Mouse (Mus musculus) kidney, adult 8-10 months (tissue): ENCODE data around the gene Ppm1d.
A peak's percentile ranks its signal among the peaks of the same experiment; 100 is the strongest.

Experiments
- DNase-seq, 2 experiments: peaks; one replicate each; pipeline ENCODE4 v3.0.0; 2022

The Ppm1d gene

DNA sequence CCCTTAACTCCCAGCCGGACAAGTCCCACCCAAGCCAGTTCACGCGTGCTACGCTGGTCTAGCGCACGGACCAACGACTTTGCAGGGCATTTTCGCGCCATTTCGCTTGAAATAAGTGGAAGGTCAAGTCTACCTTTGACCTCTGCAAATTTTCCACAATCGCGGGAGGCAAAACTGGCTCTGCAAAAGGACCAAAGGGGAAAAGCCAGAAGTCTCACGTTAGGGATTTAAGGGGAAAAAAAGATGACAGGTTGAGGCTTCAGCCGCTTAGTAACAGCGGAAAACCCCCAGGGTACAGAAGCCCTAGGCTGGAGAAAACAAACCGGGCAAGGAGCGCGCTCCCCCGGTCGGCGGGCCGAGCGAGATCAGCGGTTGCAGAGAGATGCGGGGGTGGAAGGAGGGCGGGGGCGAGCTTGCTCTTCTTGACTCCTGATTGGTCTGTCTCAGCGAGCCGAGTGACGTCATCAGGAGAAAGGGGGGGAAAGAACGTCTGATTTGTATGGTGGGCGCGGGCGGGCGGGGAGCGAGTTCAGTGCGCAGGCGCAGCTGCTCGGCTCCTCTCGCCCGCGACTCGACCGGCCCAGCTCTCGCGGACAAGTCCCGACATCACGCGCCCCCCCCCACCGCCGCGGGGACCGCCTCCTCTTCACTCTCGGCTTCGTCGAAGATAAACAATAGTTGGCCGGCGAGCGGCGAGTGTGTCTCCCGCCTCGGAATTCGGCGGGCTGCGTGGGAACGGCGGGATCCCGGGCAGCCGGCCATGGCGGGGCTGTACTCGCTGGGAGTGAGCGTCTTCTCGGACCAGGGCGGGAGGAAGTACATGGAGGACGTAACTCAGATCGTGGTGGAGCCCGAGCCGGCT, at the start of gene Ppm1d:
Gene Ppm1d, plus strand, starts transcription at position 532 of the 862 bp plus-strand sequence.
- peak; percentile 97 for DNase-seq

DNA sequence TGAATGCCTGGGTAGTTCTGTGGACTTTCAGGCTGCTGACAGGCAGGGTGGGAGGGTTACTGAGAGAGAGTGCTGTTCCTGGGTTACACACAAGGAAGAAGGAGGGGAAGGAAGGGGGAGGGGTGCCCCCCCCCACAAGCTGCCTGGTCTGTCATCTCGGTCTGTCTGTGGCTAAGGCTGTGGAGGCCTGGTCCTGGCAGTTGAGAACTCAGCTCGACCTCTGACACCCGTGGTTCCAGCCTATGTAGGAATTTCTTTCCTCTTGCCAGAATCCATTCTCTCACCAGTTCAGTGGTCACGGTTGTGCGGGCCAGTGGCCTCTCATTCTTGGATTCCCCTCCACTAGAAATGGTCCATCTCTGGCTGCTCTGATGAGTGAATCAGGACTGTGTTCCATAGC, 46.4 kb upstream of the Ppm1d start:
- DNase-seq, result peak; percentile 13 to 37

- DNase-seq, result no peak
These were observed 43.7 kb upstream of the Ppm1d start for GRCm38 (mm10) chr11:85267393-85267792.

DNA sequence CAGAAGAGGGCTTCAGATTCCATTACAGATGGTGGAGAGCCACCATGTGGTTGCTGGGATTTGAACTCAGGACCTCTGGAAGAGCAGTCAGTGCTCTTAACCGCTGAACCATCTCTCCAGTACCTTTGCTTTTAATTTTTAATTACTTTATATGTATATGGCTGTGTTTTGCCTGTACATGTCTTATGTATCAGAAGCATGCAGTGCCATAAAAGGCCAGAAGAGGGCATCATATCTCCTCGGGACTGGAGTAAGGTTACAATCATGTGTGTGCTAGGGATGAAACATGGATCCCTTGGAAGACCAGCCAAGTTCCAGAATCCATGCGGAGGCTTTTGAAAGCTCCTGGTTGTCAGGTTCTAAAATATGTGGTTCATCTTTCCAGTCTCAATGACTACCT, 40.4 kb upstream of the Ppm1d start:
- DNase-seq, result peak; percentile 43 to 73

DNA sequence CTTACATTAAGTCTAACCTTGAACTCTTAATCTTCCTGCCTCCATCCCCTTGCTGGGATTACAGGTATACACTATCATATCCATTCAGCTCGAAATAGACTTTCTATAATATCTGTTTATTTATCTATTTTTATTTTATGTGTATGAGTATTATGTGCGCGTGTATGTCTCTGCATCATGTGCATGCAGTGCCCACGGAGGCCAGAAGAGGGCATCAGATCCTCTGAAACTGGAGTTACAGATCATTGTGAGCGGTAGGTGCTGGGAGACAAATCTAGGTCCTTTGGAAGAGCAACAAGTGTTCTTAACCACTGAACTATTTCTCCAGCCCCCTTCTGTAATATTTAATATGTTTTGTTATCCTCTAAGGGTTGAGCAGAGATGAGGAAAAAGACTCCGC, 37.7 kb upstream of the Ppm1d start:
- peak in 1 of 2 experiments; percentile 20 for DNase-seq

DNA sequence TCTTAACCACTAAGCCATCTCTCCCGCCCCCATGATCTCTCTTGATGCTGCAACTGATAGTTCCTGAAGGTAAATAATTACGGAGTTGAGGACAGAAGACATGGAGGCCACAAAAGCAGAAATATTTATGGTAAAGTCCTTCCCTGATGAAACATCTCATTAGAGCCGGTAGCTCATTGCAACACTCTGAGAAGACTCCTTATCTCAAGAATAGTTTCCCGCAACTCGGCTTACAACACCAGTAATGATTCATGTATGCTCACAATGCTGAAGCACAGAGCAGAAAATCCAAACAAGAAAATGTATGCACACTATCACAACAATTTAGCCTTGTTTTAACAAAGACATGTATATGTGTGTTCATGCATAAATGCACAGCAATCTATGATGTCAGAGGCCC, 35.9 kb upstream of the Ppm1d start:
- no peak for DNase-seq

DNA sequence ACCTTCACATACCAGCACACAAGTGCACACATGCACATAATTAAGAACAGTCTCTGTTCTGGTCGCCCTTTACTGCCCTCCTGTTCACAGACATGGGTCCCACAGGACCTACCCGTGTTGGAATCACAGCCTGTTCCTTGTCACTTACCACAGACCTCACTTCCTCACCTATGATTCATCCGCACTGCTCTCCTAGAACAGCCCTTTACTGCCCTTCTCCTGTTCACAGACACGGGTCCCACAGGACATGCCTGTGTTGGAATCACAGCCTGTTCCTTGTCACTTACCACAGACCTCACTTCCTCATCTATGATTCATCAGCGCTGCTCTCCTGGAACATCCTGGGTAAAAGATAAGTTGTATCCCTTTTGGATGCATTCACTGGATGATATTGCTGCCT, 33.4 kb upstream of the Ppm1d start:
- DNase-seq, result no peak

- no peak for DNase-seq
These were observed 32.9 kb upstream of the Ppm1d start for GRCm38 (mm10) chr11:85278175-85278574.

- no peak for DNase-seq
These were observed 29.7 kb upstream of the Ppm1d start for GRCm38 (mm10) chr11:85281219-85281878.

GRCm38 (mm10) chr11:85297953-85298352, 13.1 kb upstream of the Ppm1d start:
- DNase-seq, result no peak

GRCm38 (mm10) chr11:85299880-85300279, 11.2 kb upstream of the Ppm1d start:
- no peak for DNase-seq

- no peak for DNase-seq
These were observed 9.9 kb upstream of the Ppm1d start for GRCm38 (mm10) chr11:85301161-85301560.

GRCm38 (mm10) chr11:85301836-85302235, 9.2 kb upstream of the Ppm1d start:
- DNase-seq, result no peak

GRCm38 (mm10) chr11:85306577-85307260, 4.3 kb upstream of the Ppm1d start:
- peak; percentile 26 to 50 for DNase-seq

DNA sequence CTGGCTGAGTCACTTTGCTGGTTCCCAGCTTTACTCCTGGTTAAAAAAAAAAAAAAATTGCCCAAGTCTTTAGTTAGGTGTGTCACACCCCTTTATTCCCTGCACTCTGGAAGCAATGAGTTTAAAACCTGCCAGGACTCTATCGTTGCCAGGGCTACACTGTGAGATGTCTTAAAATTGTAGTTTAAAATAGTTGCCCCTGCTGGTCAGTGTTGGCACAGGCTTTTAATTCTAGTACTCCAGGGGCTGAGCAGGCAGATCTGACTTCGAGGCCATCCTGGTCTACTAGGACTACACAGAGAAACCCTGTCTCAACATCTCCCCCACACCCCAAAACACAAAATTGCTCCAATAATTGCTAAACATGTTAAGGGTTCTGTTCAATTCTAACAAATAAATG, 2.2 kb upstream of the Ppm1d start:
- DNase-seq, result no peak

- DNase-seq, result no peak
These were observed 684 bp upstream of the Ppm1d start for GRCm38 (mm10) chr11:85310407-85310712.

GRCm38 (mm10) chr11:85311645-85312490, 824 bp downstream of the Ppm1d start:
- peak; percentile 13 to 39 for DNase-seq

- DNase-seq, result peak; percentile 69 to 78
These were observed 1.8 kb downstream of the Ppm1d start for GRCm38 (mm10) chr11:85312818-85313217.

DNA sequence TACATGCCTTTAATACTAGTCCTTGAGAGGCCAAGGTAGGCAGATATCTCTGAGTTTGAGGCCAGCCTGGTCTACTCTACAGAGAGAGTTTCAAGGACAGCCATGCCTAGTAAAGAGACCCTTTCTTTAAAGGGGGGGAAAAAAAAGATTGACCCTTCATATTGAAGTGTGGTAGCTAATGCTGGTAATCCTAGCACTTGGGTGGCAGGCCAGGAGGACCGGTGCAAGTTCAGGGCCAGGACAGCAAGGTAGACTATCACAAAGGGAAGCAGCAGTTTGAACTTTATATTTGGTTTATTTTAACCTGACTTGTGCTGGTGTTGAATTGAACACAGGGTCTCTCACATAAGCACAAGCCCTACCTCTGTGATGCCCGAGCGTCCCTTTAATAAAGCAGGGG, 2.3 kb downstream of the Ppm1d start:
- DNase-seq, result no peak

DNA sequence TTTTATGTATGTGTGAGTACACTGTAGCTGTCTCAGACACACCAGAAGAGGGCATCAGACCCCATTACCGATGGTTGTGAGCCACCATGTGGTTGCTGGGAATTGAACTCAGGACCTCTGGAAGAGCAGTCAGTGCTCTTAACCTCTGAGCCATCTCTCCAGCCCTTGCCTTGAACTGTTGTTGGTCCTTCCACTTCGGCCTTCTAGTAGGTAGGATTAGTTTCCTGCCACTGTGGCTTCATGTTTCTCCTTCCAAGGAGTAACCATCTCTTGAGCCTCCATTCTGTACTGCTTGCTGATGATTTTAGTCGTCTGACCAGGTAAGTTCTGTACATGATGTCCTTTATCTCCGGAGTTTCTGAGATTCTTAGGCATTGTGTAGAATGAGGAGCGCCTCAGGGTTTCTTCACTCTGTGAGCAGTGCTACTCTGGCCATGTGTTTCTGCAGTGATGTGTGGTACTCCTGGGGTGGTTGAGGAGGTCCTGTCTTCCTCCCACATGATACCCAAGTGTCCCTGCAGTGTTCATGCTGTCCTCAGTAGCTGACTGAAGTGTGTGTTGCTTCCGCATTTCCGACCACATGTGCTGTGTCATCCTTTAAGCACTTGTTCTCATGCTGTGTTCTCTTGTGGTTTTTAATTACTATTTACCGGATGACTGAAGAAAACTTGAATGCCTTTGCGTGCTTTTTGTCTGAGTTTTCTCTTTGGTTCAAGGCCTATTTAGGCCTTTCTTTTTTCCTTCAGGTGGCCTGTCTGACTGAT, 12.7 kb downstream of the Ppm1d start:
- DNase-seq, result no peak

GRCm38 (mm10) chr11:85328717-85329116, 17.7 kb downstream of the Ppm1d start:
- DNase-seq, result no peak
